Mouse (Mus musculus): ENCODE results near the gene Nlk.
"Not testable (repeated sequence)": the region's sequence is repeated elsewhere in the genome, so short reads cannot be mapped to it uniquely, and the experiment has no call there.

Nlk gene

GRCm38 (mm10) chr11:78681058-78681457 lies 16.1 kb downstream of the Nlk start:
- DNase-seq (ENCODE audit: low spot score), result no peak

GRCm38 (mm10) chr11:78678761-78679160 lies 18.4 kb downstream of the Nlk start:
- DNase-seq (ENCODE audit: low spot score), result no peak

GRCm38 (mm10) chr11:78668647-78669046 lies 28.5 kb downstream of the Nlk start:
- peak; percentile 10 for DNase-seq (ENCODE audit: low spot score)

- DNase-seq (ENCODE audit: low spot score), result no peak
Measured at GRCm38 (mm10) chr11:78664853-78665252, 32.3 kb downstream of the Nlk start.

- DNase-seq (ENCODE audit: low spot score), result no peak
Measured at GRCm38 (mm10) chr11:78663916-78664315, 33.3 kb downstream of the Nlk start.

- DNase-seq (ENCODE audit: low spot score), result no peak
Measured at GRCm38 (mm10) chr11:78649143-78649542, 48.0 kb downstream of the Nlk start.

- not testable (repeated sequence) for DNase-seq (ENCODE audit: low spot score)
Measured at GRCm38 (mm10) chr11:78648405-78648804, 48.8 kb downstream of the Nlk start.

GRCm38 (mm10) chr11:78643746-78644145 lies 53.4 kb downstream of the Nlk start:
- no peak for DNase-seq (ENCODE audit: low spot score)

- no peak for DNase-seq (ENCODE audit: low spot score)
Measured at GRCm38 (mm10) chr11:78642151-78642550, 55.0 kb downstream of the Nlk start.

GRCm38 (mm10) chr11:78641088-78641487 lies 56.1 kb downstream of the Nlk start:
- DNase-seq (ENCODE audit: low spot score), result no peak

- no peak for DNase-seq (ENCODE audit: low spot score)
Measured at GRCm38 (mm10) chr11:78632782-78633181, 64.4 kb downstream of the Nlk start.

- DNase-seq (ENCODE audit: low spot score), result no peak
Measured at GRCm38 (mm10) chr11:78628871-78629270, 68.3 kb downstream of the Nlk start.

- peak; percentile 1 for DNase-seq (ENCODE audit: low spot score)
Measured at GRCm38 (mm10) chr11:78624377-78624776, 72.8 kb downstream of the Nlk start.

- DNase-seq (ENCODE audit: low spot score), result no peak
Measured at GRCm38 (mm10) chr11:78621926-78622325, 75.2 kb downstream of the Nlk start.

GRCm38 (mm10) chr11:78620179-78620578 lies 77.0 kb downstream of the Nlk start:
- no peak for DNase-seq (ENCODE audit: low spot score)

GRCm38 (mm10) chr11:78611273-78611672 lies 85.9 kb downstream of the Nlk start:
- DNase-seq (ENCODE audit: low spot score), result no peak

- no peak for DNase-seq (ENCODE audit: low spot score)
Measured at GRCm38 (mm10) chr11:78609657-78610056, 87.5 kb downstream of the Nlk start.

- no peak for DNase-seq (ENCODE audit: low spot score)
Measured at GRCm38 (mm10) chr11:78604826-78605225, 92.3 kb downstream of the Nlk start.

GRCm38 (mm10) chr11:78602781-78603180 lies 94.4 kb downstream of the Nlk start:
- DNase-seq (ENCODE audit: low spot score), result no peak

- DNase-seq (ENCODE audit: low spot score), result no peak
Measured at GRCm38 (mm10) chr11:78600926-78601590, 96.1 kb downstream of the Nlk start.

GRCm38 (mm10) chr11:78600496-78600895 lies 96.7 kb downstream of the Nlk start:
- DNase-seq (ENCODE audit: low spot score), result no peak

GRCm38 (mm10) chr11:78600051-78600450 lies 97.1 kb downstream of the Nlk start:
- DNase-seq (ENCODE audit: low spot score), result no peak

- no peak for DNase-seq (ENCODE audit: low spot score)
Measured at GRCm38 (mm10) chr11:78598763-78599415, 98.3 kb downstream of the Nlk start.

- DNase-seq (ENCODE audit: low spot score), result no peak
Measured at GRCm38 (mm10) chr11:78596750-78597149, 100.4 kb downstream of the Nlk start.

Data from c-Kit-positive CD71-positive TER-119-positive erythroid progenitor cells, embryonic 14.5 days (primary cell).